16 mouse cellular contexts compared by ENCODE assay signal in the genomic region with DNA sequence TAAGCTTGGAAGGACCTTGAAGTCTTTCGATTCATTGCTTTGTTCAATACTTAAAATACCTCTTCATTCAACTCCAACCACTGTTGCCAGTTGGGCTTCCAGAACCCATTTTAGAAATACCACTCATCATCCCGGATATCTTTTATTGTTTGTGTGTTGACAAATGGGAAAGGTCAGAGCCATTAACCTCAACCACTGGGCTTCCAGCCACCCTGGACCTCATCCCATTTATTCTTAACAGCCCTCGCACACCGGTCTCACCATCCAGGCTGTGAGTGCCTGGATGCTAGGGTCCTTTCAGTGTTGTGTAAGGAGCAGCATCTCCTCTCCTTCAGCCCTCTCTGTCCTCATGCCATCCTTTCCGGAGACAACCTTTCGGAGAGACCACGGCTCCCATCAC.
DNase-seq lines count a peak whose midpoint lies in the region; ATAC-seq and TF ChIP-seq lines count a peak whose summit lies in the region.
"Had no signal": no experiment of that assay in that cellular context is flagged by ENCODE, and none has a peak within 500 bp of the region (broad histone marks: within the 10 kb centered on the region; RNA-seq: fewer than 3 reads in every experiment).

No protein-coding gene starts in this region.

- peak; percentile 40 to 52 for DNase-seq in heart, adult 2 months
- peak; percentile 11 for DNase-seq in urinary bladder, postnatal 14 days (ENCODE audit: low spot score)
- DNase-seq in urinary bladder, postnatal 36 days (ENCODE audit: low spot score in 2 of 2), result no peak
- peak; percentile 32 to 49 for DNase-seq in heart, postnatal 36 days
- DNase-seq in skeletal muscle tissue, adult 2 months (ENCODE audit: low read depth, low spot score), result peak; percentile 14
- no peak for DNase-seq in embryonic facial prominence, embryonic 10.5 days (ENCODE audit: low spot score)
- no peak for DNase-seq in layer of hippocampus, adult 18-20 months (ENCODE audit: low spot score in 2 of 2)
- DNase-seq: cerebellum, adult 18-20 months; lung, embryonic 14.5 days; spleen, adult 18-20 months; thymus, postnatal 14 days had no signal

- TF ChIP-seq EP300 in heart, adult 2 months (IDR thresholded peaks at IDR 0.05; ENCODE audit: insufficient read depth, low read depth, low read length), result 0 out of 2 replicates have a peak, but pooled peaks have one; percentile 8

- no peak overlapping the region for H3K4me2 ChIP-seq in heart, embryonic 11.5 days
- H3K4me2 ChIP-seq: embryonic facial prominence, embryonic 13.5 days; lung, embryonic 14.5 days; neural tube, embryonic 12.5 days had no signal

- no peak overlapping the region for H3K9ac ChIP-seq in heart, adult 2 months (ENCODE audit: low read depth, low read length)
- no peak overlapping the region for H3K9ac ChIP-seq in heart, embryonic 11.5 days (ENCODE audit: low read depth, low read length)
- H3K9ac ChIP-seq: embryonic facial prominence, embryonic 13.5 days; lung, embryonic 14.5 days; neural tube, embryonic 12.5 days had no signal

- H3K27ac ChIP-seq in heart, adult 2 months, result peak overlapping the region; percentile 58
- H3K27ac ChIP-seq in heart, embryonic 11.5 days (ENCODE audit: low read depth, low read length), result no peak overlapping the region
- H3K27ac ChIP-seq in embryonic facial prominence, embryonic 10.5 days (replicated peaks), result no peak overlapping the region
- H3K27ac ChIP-seq: embryonic facial prominence, embryonic 13.5 days; neural tube, embryonic 12.5 days had no signal

- TF ChIP-seq CTCF in heart, adult 2 months (IDR thresholded peaks at IDR 0.05), result no peak

- intact Hi-C loops in heart, adult 2 months (cut with DNase I), result no loop called here
- intact Hi-C loops in heart, postnatal 36 days (cut with DNase I), result no loop called here

- no peaks in the 10 kb centered on the region for H3K79me2 ChIP-seq in heart, adult 2 months (replicated peaks; ENCODE audit: control insufficient read depth, insufficient read depth, low read length)

- H3K27me3 ChIP-seq in heart, adult 2 months (ENCODE audit: control insufficient read depth, insufficient read depth, low read length), result no peaks in the 10 kb centered on the region
- H3K27me3 ChIP-seq in heart, embryonic 11.5 days (ENCODE audit: control insufficient read depth, insufficient read depth, low read length), result no peaks in the 10 kb centered on the region
- H3K27me3 ChIP-seq in embryonic facial prominence, embryonic 10.5 days (replicated peaks; ENCODE audit: low read depth, poor library complexity, severe bottlenecking), result no peaks in the 10 kb centered on the region
- H3K27me3 ChIP-seq: embryonic facial prominence, embryonic 13.5 days; neural tube, embryonic 12.5 days had no signal

- no peak for ATAC-seq in heart, embryonic 11.5 days (replicated peaks; ENCODE audit: insufficient number of reproducible peaks, low FRiP score, low TSS enrichment)
- ATAC-seq: intestine, embryonic 16.5 days had no signal

- H3K9me3 ChIP-seq in heart, embryonic 11.5 days (replicated peaks; ENCODE audit: control insufficient read depth, low read length), result no peaks in the 10 kb centered on the region
- H3K9me3 ChIP-seq in embryonic facial prominence, embryonic 10.5 days, result no peaks in the 10 kb centered on the region
- H3K9me3 ChIP-seq: embryonic facial prominence, embryonic 13.5 days; G1E; neural tube, embryonic 12.5 days had no signal

- no peak overlapping the region for H3K4me3 ChIP-seq in heart, adult 2 months
- no peak overlapping the region for H3K4me3 ChIP-seq in heart, embryonic 11.5 days (ENCODE audit: low read depth, low read length)
- H3K4me3 ChIP-seq in embryonic facial prominence, embryonic 10.5 days, result no peak overlapping the region
- H3K4me3 ChIP-seq: embryonic facial prominence, embryonic 13.5 days; neural tube, embryonic 12.5 days had no signal

- 56% methylated on average over 7 of the region's 7 CpGs for WGBS in heart, adult 2 months
- 92% methylated on average over 7 of the region's 7 CpGs for WGBS in heart, embryonic 11.5 days (ENCODE audit: insufficient replicate concordance)
- WGBS in embryonic facial prominence, embryonic 10.5 days, result 93% methylated on average over 7 of the region's 7 CpGs

- peaks cover 5% of the 10 kb centered on the region; the same call in 1 of the 2 replicates for H3K36me3 ChIP-seq in heart, adult 2 months (ENCODE audit: control insufficient read depth, insufficient read depth, low read length)
- H3K36me3 ChIP-seq in heart, embryonic 11.5 days (ENCODE audit: control insufficient read depth, insufficient read depth, low read length), result no peaks in the 10 kb centered on the region
- H3K36me3 ChIP-seq in embryonic facial prominence, embryonic 10.5 days (replicated peaks), result no peaks in the 10 kb centered on the region
- H3K36me3 ChIP-seq: embryonic facial prominence, embryonic 13.5 days; neural tube, embryonic 12.5 days had no signal

- TF ChIP-seq POLR2A in heart, adult 2 months (IDR thresholded peaks at IDR 0.05; ENCODE audit: insufficient read depth, low read depth, low read length), result no peak

- peaks cover 2% of the 10 kb centered on the region; the same call in 1 of the 2 replicates for H3K4me1 ChIP-seq in heart, adult 2 months (ENCODE audit: control insufficient read depth, insufficient read depth, low read length)
- H3K4me1 ChIP-seq in heart, embryonic 11.5 days (ENCODE audit: control insufficient read depth, insufficient read depth, low read length), result no peaks in the 10 kb centered on the region
- H3K4me1 ChIP-seq in embryonic facial prominence, embryonic 10.5 days, result no peaks in the 10 kb centered on the region
- H3K4me1 ChIP-seq: embryonic facial prominence, embryonic 13.5 days; neural tube, embryonic 12.5 days had no signal

Comparison
In these comparisons a context has a peak if more than half of its experiments do, and no peak if none do; other contexts are left out.
1. DNase-seq: peak in heart, adult 2 months (2 of 2), urinary bladder, postnatal 14 days (single experiment), heart, postnatal 36 days (2 of 2) and skeletal muscle tissue, adult 2 months (single experiment); none in urinary bladder, postnatal 36 days (0 of 2), embryonic facial prominence, embryonic 10.5 days (single experiment) and layer of hippocampus, adult 18-20 months (0 of 2).